Mouse (Mus musculus): ENCODE data around the gene Gm20807. TPM values are rescaled to one million over a fixed set of nuclear protein-coding genes. Genes with fewer than 3 reads are reported as not detected.
"Not testable (repeated sequence)": the region's sequence is repeated elsewhere in the genome, so short reads cannot be mapped to it uniquely, and the experiment has no call there.

The Gm20807 gene
- not detected in 2 replicates for polyA plus RNA-seq (2012; rRNA removed)

GRCm38 (mm10) chrY:13042591-13042990, at the start of gene Gm20807:
TSS of gene Gm20807 (plus strand) at chrY:13042891.
- not testable (repeated sequence) for H3K4me3 ChIP-seq (ENCODE audit: control insufficient read depth, insufficient read depth, low read length); DNase-seq; H3K27ac ChIP-seq (ENCODE audit: control insufficient read depth, insufficient read depth, low read length); H3K4me1 ChIP-seq (replicated peaks; ENCODE audit: control insufficient read depth, insufficient read depth, low read length); H3K36me3 ChIP-seq (ENCODE audit: control insufficient read depth, insufficient read depth, low read length); H3K27me3 ChIP-seq (ENCODE audit: control insufficient read depth, insufficient read depth, low read length)

Other genes with a start within 250 kb of the Gm20807 start
- not detected in 2 replicates for gene Gm21891, start 90.6 kb downstream of the Gm20807 start, polyA plus RNA-seq (2012; rRNA removed)
- gene Gm21425, start 119.1 kb downstream of the Gm20807 start, polyA plus RNA-seq (2012; rRNA removed): not detected in 2 replicates
- gene Gm21828, start 181.0 kb downstream of the Gm20807 start, polyA plus RNA-seq (2012; rRNA removed): not detected in 2 replicates
- not detected in 2 replicates for gene Gm21440, start 209.5 kb downstream of the Gm20807 start, polyA plus RNA-seq (2012; rRNA removed)
- not detected in 2 replicates for gene Gm21454, start 209.6 kb downstream of the Gm20807 start, polyA plus RNA-seq (2012; rRNA removed)

Data from thymus, adult 2 months (tissue).